Mouse (Mus musculus) gastrocnemius, postnatal 4 days (tissue): ENCODE measurements around the gene Foxp1. TPM values are rescaled to one million over a fixed set of nuclear protein-coding genes. Genes with fewer than 3 reads are reported as not detected.

Experiments
- DNase-seq, 2 experiments: peaks; one replicate each; pipeline ENCODE4 v3.0.0; 2021 to 2022; ENCODE audit warnings: low spot score in 2 of 2, mixed read lengths in 2 of 2
- total RNA-seq, 2 experiments: library from RNA; stranded (reverse); gene quantifications; 2 replicates each; pipeline ENCODE4 v1.2.3; 2021

Gene Foxp1
- total RNA-seq, 2 experiments from 2014 or later = 47.2 to 50.8 TPM

- no peak for DNase-seq
These were observed 368.8 kb downstream of the Foxp1 start for GRCm38 (mm10) chr6:99153682-99154081.

- no peak for DNase-seq
These were observed 376.1 kb downstream of the Foxp1 start for GRCm38 (mm10) chr6:99146400-99146905.

GRCm38 (mm10) chr6:99145033-99145432 lies 377.5 kb downstream of the Foxp1 start:
- DNase-seq = no peak

GRCm38 (mm10) chr6:99143756-99144036 lies 378.8 kb downstream of the Foxp1 start:
- no peak for DNase-seq

- no peak for DNase-seq
These were observed 379.4 kb downstream of the Foxp1 start for GRCm38 (mm10) chr6:99142900-99143755.

GRCm38 (mm10) chr6:99138041-99138440 lies 384.5 kb downstream of the Foxp1 start:
- no peak for DNase-seq

- no peak for DNase-seq
These were observed 385.4 kb downstream of the Foxp1 start for GRCm38 (mm10) chr6:99137071-99137470.

GRCm38 (mm10) chr6:99135938-99136729 lies 386.4 kb downstream of the Foxp1 start:
- no peak for DNase-seq

- no peak for DNase-seq
These were observed 390.7 kb downstream of the Foxp1 start for GRCm38 (mm10) chr6:99131815-99132214.

GRCm38 (mm10) chr6:99130758-99131410 lies 391.6 kb downstream of the Foxp1 start:
- no peak for DNase-seq

GRCm38 (mm10) chr6:99126717-99127116 lies 395.8 kb downstream of the Foxp1 start:
- DNase-seq = no peak

- no peak for DNase-seq
These were observed 401.4 kb downstream of the Foxp1 start for GRCm38 (mm10) chr6:99120776-99121766.

- DNase-seq = no peak
These were observed 404.0 kb downstream of the Foxp1 start for GRCm38 (mm10) chr6:99118534-99118933.

- DNase-seq = no peak
These were observed 405.1 kb downstream of the Foxp1 start for GRCm38 (mm10) chr6:99117411-99117810.

GRCm38 (mm10) chr6:99111856-99112255 lies 410.7 kb downstream of the Foxp1 start:
- DNase-seq = no peak

GRCm38 (mm10) chr6:99108417-99108816 lies 414.1 kb downstream of the Foxp1 start:
- no peak for DNase-seq

- no peak for DNase-seq
These were observed 414.8 kb downstream of the Foxp1 start for GRCm38 (mm10) chr6:99107674-99108073.

GRCm38 (mm10) chr6:99107081-99107482 lies 415.4 kb downstream of the Foxp1 start:
- no peak for DNase-seq

GRCm38 (mm10) chr6:99105979-99106378 lies 416.5 kb downstream of the Foxp1 start:
- no peak for DNase-seq

- no peak for DNase-seq
These were observed 418.1 kb downstream of the Foxp1 start for GRCm38 (mm10) chr6:99104446-99104845.
